ENCODE assay signal across 11 mouse cellular contexts in genomic region chr15:100491966-100492365, GRCm38 (mm10). TPM values are rescaled to one million over a fixed set of nuclear protein-coding genes. Genes with fewer than 3 reads are reported as not detected.
DNase-seq lines count a peak whose midpoint lies in the region; ATAC-seq lines count a peak whose summit lies in the region.
"Had no signal": no experiment of that assay in that cellular context is flagged by ENCODE, and none has a peak within 500 bp of the region (broad histone marks: within the 10 kb centered on the region; RNA-seq: fewer than 3 reads in every experiment).

No protein-coding gene starts in this region.

- H3K9ac ChIP-seq in kidney, embryonic 14.5 days (ENCODE audit: low read depth, low read length), result no peak overlapping the region
- H3K9ac ChIP-seq in embryonic facial prominence, embryonic 14.5 days (ENCODE audit: low read depth, low read length), result no peak overlapping the region
- H3K9ac ChIP-seq in intestine, embryonic 15.5 days, result no peak overlapping the region

- no peak overlapping the region for H3K4me3 ChIP-seq in kidney, embryonic 14.5 days (ENCODE audit: low read length)
- no peak overlapping the region for H3K4me3 ChIP-seq in embryonic facial prominence, embryonic 14.5 days (ENCODE audit: low read depth, low read length)
- no peak overlapping the region for H3K4me3 ChIP-seq in intestine, embryonic 15.5 days (replicated peaks)
- H3K4me3 ChIP-seq: heart, embryonic 10.5 days had no signal

- peak; percentile 38 for DNase-seq in adrenal gland, postnatal 14 days
- no peak for DNase-seq in adrenal gland, adult 18-20 months (ENCODE audit: low spot score in 2 of 2)
- no peak for DNase-seq in kidney, postnatal 14 days
- no peak for DNase-seq in embryonic facial prominence, embryonic 14.5 days (ENCODE audit: low spot score)
- DNase-seq in gastrocnemius, postnatal 25 days, result no peak
- no peak for DNase-seq in Muller cell, postnatal 12 days (ENCODE audit: inconsistent ontology term)
- DNase-seq: kidney, postnatal 10 days had no signal

- no peak for ATAC-seq in kidney, embryonic 14.5 days (ENCODE audit: low FRiP score, low TSS enrichment)
- no peak for ATAC-seq in embryonic facial prominence, embryonic 14.5 days (ENCODE audit: low read depth)
- ATAC-seq in intestine, embryonic 15.5 days, result peak; percentile 38

- 65% methylated on average over 9 of the region's 9 CpGs for WGBS in kidney, embryonic 14.5 days
- 69% methylated on average over 9 of the region's 9 CpGs for WGBS in embryonic facial prominence, embryonic 14.5 days
- 47% methylated on average over 9 of the region's 9 CpGs for WGBS in intestine, embryonic 15.5 days

- H3K27ac ChIP-seq in kidney, embryonic 14.5 days (ENCODE audit: low read depth, low read length), result no peak overlapping the region
- H3K27ac ChIP-seq in embryonic facial prominence, embryonic 14.5 days (replicated peaks; ENCODE audit: low read depth, low read length), result no peak overlapping the region
- H3K27ac ChIP-seq in intestine, embryonic 15.5 days, result no peak overlapping the region
- H3K27ac ChIP-seq: heart, embryonic 10.5 days; left cerebral cortex, adult 2 months had no signal

- H3K27me3 ChIP-seq in kidney, embryonic 14.5 days (ENCODE audit: control insufficient read depth, insufficient read depth, low read length), result no peaks in the 10 kb centered on the region
- H3K27me3 ChIP-seq in embryonic facial prominence, embryonic 14.5 days (replicated peaks; ENCODE audit: control insufficient read depth, insufficient read depth, low read length), result no peaks in the 10 kb centered on the region
- H3K27me3 ChIP-seq in intestine, embryonic 15.5 days (replicated peaks), result no peaks in the 10 kb centered on the region

- H3K36me3 ChIP-seq in kidney, embryonic 14.5 days (ENCODE audit: control insufficient read depth, insufficient read depth, low read length), result peaks cover 19% of the 10 kb centered on the region
- peaks cover 20% of the 10 kb centered on the region for H3K36me3 ChIP-seq in embryonic facial prominence, embryonic 14.5 days (ENCODE audit: control insufficient read depth, insufficient read depth, low read length)
- no peaks in the 10 kb centered on the region; the same call in 1 of the 2 replicates for H3K36me3 ChIP-seq in intestine, embryonic 15.5 days

- no peaks in the 10 kb centered on the region for H3K9me3 ChIP-seq in kidney, embryonic 14.5 days (ENCODE audit: control insufficient read depth, low read length)
- no peaks in the 10 kb centered on the region for H3K9me3 ChIP-seq in embryonic facial prominence, embryonic 14.5 days (ENCODE audit: control insufficient read depth, low read length)
- no peaks in the 10 kb centered on the region for H3K9me3 ChIP-seq in intestine, embryonic 15.5 days
- H3K9me3 ChIP-seq: heart, embryonic 10.5 days had no signal

- H3K4me2 ChIP-seq in kidney, embryonic 14.5 days (replicated peaks; ENCODE audit: low read depth, low read length), result 0 out of 2 replicates have a peak overlapping the region, but pooled peaks have one; percentile 15
- 0 out of 2 replicates have a peak overlapping the region, but pooled peaks have one; percentile 18 for H3K4me2 ChIP-seq in embryonic facial prominence, embryonic 14.5 days (ENCODE audit: low read depth, low read length)
- 0 out of 2 replicates have a peak overlapping the region, but pooled peaks have one; percentile 17 for H3K4me2 ChIP-seq in intestine, embryonic 15.5 days (replicated peaks)

- peaks cover 41% of the 10 kb centered on the region for H3K4me1 ChIP-seq in kidney, embryonic 14.5 days (ENCODE audit: control insufficient read depth, insufficient read depth, low read length)
- peaks cover 38% of the 10 kb centered on the region for H3K4me1 ChIP-seq in embryonic facial prominence, embryonic 14.5 days (ENCODE audit: control insufficient read depth, insufficient read depth, low read length)
- peaks cover 23% of the 10 kb centered on the region for H3K4me1 ChIP-seq in intestine, embryonic 15.5 days (replicated peaks)

RNA-seq across cellular contexts. Expression of gene Csrnp2, which starts 3.3 kb away (rescaled TPM):
- 5.8 and 6.1 TPM in 2 replicates for total RNA-seq in adrenal gland, postnatal 14 days (2021)
- 1 to 10 TPM; 5.3 to 5.5 TPM for total RNA-seq in adrenal gland, adult 18-20 months (2021)
- polyA plus RNA-seq in kidney, embryonic 14.5 days (2014; fragmentation: Nextera tagmentation; extraction: Ambion mirVana), result 14.5 and 18.6 TPM in 2 replicates
- polyA plus RNA-seq in embryonic facial prominence, embryonic 14.5 days (2014; fragmentation: Nextera tagmentation; extraction: Ambion mirVana), result 15.5 and 17.3 TPM in 2 replicates
- polyA plus RNA-seq in intestine, embryonic 15.5 days (2015; fragmentation: Nextera tagmentation; extraction: Ambion mirVana), result 7.7 and 8.7 TPM in 2 replicates
- total RNA-seq in gastrocnemius, postnatal 25 days (2021), result 1 to 10 TPM; 2.1 to 2.6 TPM

RNA-seq across cellular contexts. Expression of gene Letmd1, which starts 23.1 kb away (rescaled TPM):
- 287 and 307 TPM in 2 replicates for total RNA-seq in adrenal gland, postnatal 14 days (2021)
- total RNA-seq in adrenal gland, adult 18-20 months (2021), result 100 to 1,000 TPM; 147 to 279 TPM
- 19.2 and 25.4 TPM in 2 replicates for polyA plus RNA-seq in kidney, embryonic 14.5 days (2014; fragmentation: Nextera tagmentation; extraction: Ambion mirVana)
- 26.6 and 30.4 TPM in 2 replicates for polyA plus RNA-seq in embryonic facial prominence, embryonic 14.5 days (2014; fragmentation: Nextera tagmentation; extraction: Ambion mirVana)
- 31.2 and 32.9 TPM in 2 replicates for polyA plus RNA-seq in intestine, embryonic 15.5 days (2015; fragmentation: Nextera tagmentation; extraction: Ambion mirVana)
- total RNA-seq in gastrocnemius, postnatal 25 days (2021), result 1 to 10 TPM; 9.1 to 9.9 TPM

RNA-seq across cellular contexts. Expression of gene Tfcp2, which starts 59.8 kb away (rescaled TPM):
- 19.9 and 25.0 TPM in 2 replicates for total RNA-seq in adrenal gland, postnatal 14 days (2021)
- 10 to 100 TPM; 16.6 to 17.6 TPM for total RNA-seq in adrenal gland, adult 18-20 months (2021)
- polyA plus RNA-seq in kidney, embryonic 14.5 days (2014; fragmentation: Nextera tagmentation; extraction: Ambion mirVana), result 17.7 and 32.9 TPM in 2 replicates
- 17.4 and 22.6 TPM in 2 replicates for polyA plus RNA-seq in embryonic facial prominence, embryonic 14.5 days (2014; fragmentation: Nextera tagmentation; extraction: Ambion mirVana)
- polyA plus RNA-seq in intestine, embryonic 15.5 days (2015; fragmentation: Nextera tagmentation; extraction: Ambion mirVana), result 15.5 and 16.2 TPM in 2 replicates
- total RNA-seq in gastrocnemius, postnatal 25 days (2021), result 10 to 100 TPM in 1 of 2 experiments, 1 to 10 TPM in 1; 9.3 to 11.1 TPM

Comparison
In these comparisons a context has a peak if more than half of its experiments do, and no peak if none do; other contexts are left out.
1. RNA of gene Letmd1, which starts 23.1 kb away (total RNA-seq): 287 to 307 TPM in adrenal gland, postnatal 14 days and 147 to 279 TPM in adrenal gland, adult 18-20 months; 9.1 to 9.9 TPM in gastrocnemius, postnatal 25 days; every median in the first group is over 10 times any median in the second.
2. Peak in every context shown above with its lines, with median percentiles within 50 percentile points of each other: H3K4me2 ChIP-seq.